Mouse (Mus musculus) ovary, adult 10 weeks (tissue): ENCODE measurements around the gene Gm10521. TPM values are rescaled to one million over a fixed set of nuclear protein-coding genes. Genes with fewer than 3 reads are reported as not detected.

ENCODE experiments used
- polyA plus RNA-seq: library from polyadenylated mRNA; stranded (reverse); fragments of 350-450 nt; fragmentation: Illumina TruSeq; extraction: RNeasy Lipid Tissue Mini Kit (QIAGEN cat#74804); gene quantifications from one replicate; pipeline ENCODE4 v1.2.3, GENCODE M21; 2014

Gene Gm10521
- polyA plus RNA-seq = 0.80 TPM

DNA sequence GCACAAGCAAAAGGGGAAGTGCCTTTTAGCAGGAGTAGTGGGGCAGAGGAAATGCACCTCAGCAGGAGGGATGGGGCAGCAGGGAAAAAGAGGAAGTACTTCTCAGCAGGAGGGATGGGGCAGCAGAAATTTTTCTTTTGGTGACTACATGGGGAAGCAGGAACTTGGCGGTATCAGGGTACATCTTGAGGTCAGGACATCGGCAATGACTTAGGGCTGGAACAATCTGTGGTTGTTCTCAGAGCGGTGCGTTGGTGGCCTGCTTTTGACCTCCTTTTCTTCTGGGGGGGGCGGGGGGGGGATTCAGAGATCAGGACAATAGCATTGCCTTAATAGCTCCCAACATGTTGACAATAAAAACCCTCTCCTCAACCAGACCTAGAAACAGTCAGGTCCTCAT lies at the start of gene Gm10521:
TSS of gene Gm10521 (plus strand) at position 301 of the 400 bp plus-strand sequence.

DNA sequence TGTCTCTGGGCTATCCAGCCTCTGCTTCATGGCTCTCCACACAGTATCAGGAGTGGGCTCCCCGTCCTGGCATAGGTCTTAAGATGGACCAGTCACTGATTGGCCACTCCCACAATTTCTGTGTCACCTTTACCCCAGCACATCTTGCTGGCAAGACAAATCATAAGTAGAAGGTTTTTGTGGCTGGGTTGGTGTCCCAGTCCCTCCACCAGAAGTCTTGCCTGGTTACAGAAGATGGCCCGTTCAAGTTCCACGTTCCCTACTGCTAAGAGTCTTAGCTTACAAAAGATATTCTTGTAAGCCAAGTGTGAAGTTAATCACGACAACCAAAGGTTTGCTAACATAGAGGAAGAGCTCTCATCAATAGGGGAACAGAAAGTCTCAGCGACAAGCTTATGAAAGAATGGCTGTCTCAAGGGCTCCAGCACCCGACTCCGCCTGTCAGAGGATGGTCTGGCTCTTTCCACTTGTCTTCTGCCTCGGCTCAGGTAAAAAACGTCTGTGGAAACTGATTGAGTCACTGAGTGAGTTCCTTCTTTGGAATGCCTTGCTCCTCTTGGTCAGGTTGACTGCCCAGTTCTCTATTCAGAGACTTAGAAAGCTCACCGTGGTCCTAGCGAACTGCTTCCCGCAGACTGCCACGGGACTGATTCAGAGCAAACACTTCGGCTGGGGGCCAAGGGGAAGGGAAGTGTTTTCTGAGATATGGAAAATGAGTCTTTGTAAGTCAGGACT lies 22.0 kb downstream of the Gm10521 start, which contains the start of gene Slamf6:
TSS of gene Slamf6 (plus strand) at position 211 of the 735 bp plus-strand sequence.

Other genes with a start within 250 kb of the Gm10521 start
- 6.9 TPM for gene Slamf7, start 242.6 kb upstream of the Gm10521 start, polyA plus RNA-seq
- 20.4 TPM for gene Cd48, start 213.7 kb upstream of the Gm10521 start, polyA plus RNA-seq
- gene Slamf1, start 128.5 kb upstream of the Gm10521 start, polyA plus RNA-seq = 0.46 TPM
- 42.2 TPM for gene Cd84, start 56.0 kb upstream of the Gm10521 start, polyA plus RNA-seq
- 1.0 TPM for gene Slamf6, start 21.9 kb downstream of the Gm10521 start, polyA plus RNA-seq
- gene Vangl2, start 132.8 kb downstream of the Gm10521 start, polyA plus RNA-seq = 8.0 TPM
- not detected for gene Nhlh1, start 161.9 kb downstream of the Gm10521 start, polyA plus RNA-seq
- 201 TPM for gene Copa, start 186.9 kb downstream of the Gm10521 start, polyA plus RNA-seq
- gene Ncstn, start 187.1 kb downstream of the Gm10521 start, polyA plus RNA-seq = 21.3 TPM
- 67.5 TPM for gene Pex19, start 231.1 kb downstream of the Gm10521 start, polyA plus RNA-seq